Mouse (Mus musculus): ENCODE results near the gene Sardh. TPM values are rescaled to one million over a fixed set of nuclear protein-coding genes. Genes with fewer than 3 reads are reported as not detected.
A peak's percentile ranks its signal among the peaks of the same experiment; 100 is the strongest.

Sardh gene
- polyA plus RNA-seq (2015; fragmentation: Nextera tagmentation; extraction: Ambion mirVana) = 5.1 and 5.8 TPM in 2 replicates

GRCm38 (mm10) chr2:27248211-27248610, at the start of gene Sardh:
Gene Sardh, minus strand, starts transcription at chr2:27248337.
- Histone ChIP-seq H3K27ac (0 out of 2 replicates have a peak within 1 kb of the TSS, but pooled peaks have one; percentile 7), H3K9me3 (no peaks in the 10 kb centered on the region), H3K4me3 (no peak within 1 kb of the TSS), H3K27me3 (no peaks in the 10 kb centered on the region), H3K4me2 (peak within 1 kb of the TSS; percentile 33), H3K9ac (no peak within 1 kb of the TSS), H3K4me1 (peaks cover 13% of the 10 kb centered on the region), H3K36me3 (no peaks in the 10 kb centered on the region)
- WGBS = 69% methylated on average over 2 of the region's 2 CpGs
- no peak for ATAC-seq (ENCODE audit: insufficient number of reproducible peaks, insufficient read depth, low FRiP score, low TSS enrichment, low read depth)

GRCm38 (mm10) chr2:27296656-27297406, 48.7 kb upstream of the Sardh start:
- Histone ChIP-seq H3K9ac (no peak overlapping the region), H3K27me3 (no peaks in the 10 kb centered on the region), H3K27ac (no peak overlapping the region), H3K4me2 (no peak overlapping the region), H3K9me3 (no peaks in the 10 kb centered on the region), H3K4me1 (peaks cover 6% of the 10 kb centered on the region; the same call in 1 of the 2 replicates), H3K36me3 (peaks cover 40% of the 10 kb centered on the region), H3K4me3 (no peak overlapping the region)
- no peak for ATAC-seq (ENCODE audit: insufficient number of reproducible peaks, insufficient read depth, low FRiP score, low TSS enrichment, low read depth)
- WGBS = 77% methylated on average over 9 of the region's 9 CpGs

GRCm38 (mm10) chr2:27294777-27295176, 46.6 kb upstream of the Sardh start:
- H3K36me3 ChIP-seq = peaks cover 55% of the 10 kb centered on the region

GRCm38 (mm10) chr2:27289019-27289418, 40.9 kb upstream of the Sardh start:
- Histone ChIP-seq H3K9ac (peak overlapping the region; percentile 44; the same call in 1 of the 2 replicates), H3K9me3 (no peaks in the 10 kb centered on the region), H3K4me2 (no peak overlapping the region), H3K4me1 (peaks cover 6% of the 10 kb centered on the region), H3K27ac (peak overlapping the region; percentile 60; the same call in 1 of the 2 replicates), H3K27me3 (no peaks in the 10 kb centered on the region), H3K4me3 (no peak overlapping the region), H3K36me3 (peaks cover 56% of the 10 kb centered on the region)
- ATAC-seq (ENCODE audit: insufficient number of reproducible peaks, insufficient read depth, low FRiP score, low TSS enrichment, low read depth) = no peak
- WGBS = 19% methylated on average over 3 of the region's 3 CpGs

More at GRCm38 (mm10) chr2:27294777-27295176, 46.6 kb upstream of the Sardh start:
- ATAC-seq (ENCODE audit: insufficient number of reproducible peaks, insufficient read depth, low FRiP score, low TSS enrichment, low read depth) = no peak
- no peaks in the 10 kb centered on the region for H3K4me1 ChIP-seq
- no peak overlapping the region for H3K27ac ChIP-seq
- no peak overlapping the region for H3K9ac ChIP-seq
- H3K9me3 ChIP-seq = no peaks in the 10 kb centered on the region
- 95% methylated on average over 3 of the region's 3 CpGs for whole genome bisulfite sequencing
- H3K4me3 ChIP-seq = no peak overlapping the region
- no peaks in the 10 kb centered on the region for H3K27me3 ChIP-seq
- no peak overlapping the region for H3K4me2 ChIP-seq

DNA sequence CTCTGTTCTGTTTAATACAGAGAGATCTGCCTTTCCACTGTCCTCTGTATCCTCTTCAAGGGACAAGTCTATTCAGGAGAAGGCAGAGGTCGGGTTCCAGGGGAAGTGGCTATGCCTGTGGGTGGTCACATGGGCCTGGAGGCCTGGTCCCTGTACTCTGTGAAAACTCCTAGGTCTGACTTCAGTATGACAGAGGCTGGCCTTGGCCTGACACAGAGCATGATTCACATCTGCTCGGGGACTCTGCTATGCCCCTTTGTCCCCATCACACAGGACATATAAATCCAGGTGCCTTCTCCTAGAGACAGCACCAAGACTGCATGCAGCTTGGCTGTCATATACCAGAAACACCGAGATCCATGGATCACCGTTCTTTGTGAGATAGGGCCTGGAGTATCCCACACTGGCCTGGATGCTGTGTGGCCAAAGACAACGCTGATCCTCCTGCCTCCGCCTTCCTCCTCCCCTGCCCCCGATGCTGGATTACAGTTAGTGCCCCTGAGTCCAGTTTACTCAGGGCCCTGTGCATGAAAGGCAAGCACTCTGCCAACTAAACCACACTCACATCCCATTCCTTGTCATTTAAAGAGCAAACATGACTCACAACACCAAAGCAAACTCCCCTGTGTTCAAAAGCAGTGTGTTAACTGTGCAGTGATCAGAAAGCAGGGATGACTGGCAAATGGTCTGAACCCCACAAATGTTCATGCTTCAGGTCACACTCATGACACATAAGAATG, 39.0 kb upstream of the Sardh start:
- H3K9ac ChIP-seq = no peak overlapping the region
- no peak overlapping the region for H3K4me2 ChIP-seq
- peaks cover 6% of the 10 kb centered on the region for H3K4me1 ChIP-seq
- no peaks in the 10 kb centered on the region for H3K9me3 ChIP-seq
- WGBS = 68% methylated on average over 7 of the region's 7 CpGs
- no peak overlapping the region for H3K4me3 ChIP-seq
- H3K27me3 ChIP-seq = no peaks in the 10 kb centered on the region
- peaks cover 63% of the 10 kb centered on the region for H3K36me3 ChIP-seq
- H3K27ac ChIP-seq = no peak overlapping the region
- ATAC-seq (ENCODE audit: insufficient number of reproducible peaks, insufficient read depth, low FRiP score, low TSS enrichment, low read depth) = no peak

- peaks cover 53% of the 10 kb centered on the region for H3K36me3 ChIP-seq
- H3K27me3 ChIP-seq = no peaks in the 10 kb centered on the region
Observed at GRCm38 (mm10) chr2:27284441-27284840, 36.3 kb upstream of the Sardh start.

DNA sequence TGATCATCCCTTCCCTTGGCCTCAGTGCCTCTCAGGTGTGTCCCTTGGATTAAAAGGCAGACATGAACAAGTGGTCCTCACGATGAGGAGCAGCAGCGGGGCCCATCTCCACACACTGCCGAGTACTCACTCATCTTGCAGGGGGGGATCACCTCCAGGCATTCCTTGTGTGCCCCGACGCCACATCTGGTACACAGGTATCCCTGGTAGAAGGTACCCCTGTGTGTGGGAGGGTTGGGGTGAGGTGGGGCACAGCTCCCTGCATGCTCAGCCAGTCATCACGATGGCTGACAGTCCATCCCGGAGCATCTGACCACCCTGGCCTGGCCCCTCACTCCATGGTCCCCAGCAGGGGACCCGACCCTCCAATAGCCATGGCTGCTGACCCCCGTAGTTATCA, 33.6 kb upstream of the Sardh start:
- Histone ChIP-seq H3K27ac (no peak overlapping the region), H3K27me3 (no peaks in the 10 kb centered on the region), H3K4me2 (no peak overlapping the region), H3K36me3 (peaks cover 62% of the 10 kb centered on the region), H3K4me3 (no peak overlapping the region), H3K9ac (no peak overlapping the region), H3K4me1 (no peaks in the 10 kb centered on the region), H3K9me3 (no peaks in the 10 kb centered on the region)
- no peak for ATAC-seq (ENCODE audit: insufficient number of reproducible peaks, insufficient read depth, low FRiP score, low TSS enrichment, low read depth)
- WGBS = 87% methylated on average over 9 of the region's 9 CpGs

More at GRCm38 (mm10) chr2:27284441-27284840, 36.3 kb upstream of the Sardh start:
- Histone ChIP-seq H3K4me3 (no peak overlapping the region), H3K4me2 (no peak overlapping the region), H3K4me1 (peaks cover 4% of the 10 kb centered on the region), H3K27ac (no peak overlapping the region), H3K9ac (no peak overlapping the region), H3K9me3 (no peaks in the 10 kb centered on the region)
- WGBS = 63% methylated on average over 7 of the region's 7 CpGs
- ATAC-seq (ENCODE audit: insufficient number of reproducible peaks, insufficient read depth, low FRiP score, low TSS enrichment, low read depth) = no peak

GRCm38 (mm10) chr2:27280920-27281611, 32.9 kb upstream of the Sardh start:
- H3K9me3 ChIP-seq = no peaks in the 10 kb centered on the region
- H3K4me2 ChIP-seq = no peak overlapping the region
- H3K36me3 ChIP-seq = peaks cover 57% of the 10 kb centered on the region
- H3K9ac ChIP-seq = no peak overlapping the region
- no peaks in the 10 kb centered on the region for H3K4me1 ChIP-seq
- WGBS = 69% methylated on average over 13 of the region's 13 CpGs
- no peak overlapping the region for H3K27ac ChIP-seq
- no peaks in the 10 kb centered on the region for H3K27me3 ChIP-seq
- ATAC-seq (ENCODE audit: insufficient number of reproducible peaks, insufficient read depth, low FRiP score, low TSS enrichment, low read depth) = no peak
- no peak overlapping the region for H3K4me3 ChIP-seq

DNA sequence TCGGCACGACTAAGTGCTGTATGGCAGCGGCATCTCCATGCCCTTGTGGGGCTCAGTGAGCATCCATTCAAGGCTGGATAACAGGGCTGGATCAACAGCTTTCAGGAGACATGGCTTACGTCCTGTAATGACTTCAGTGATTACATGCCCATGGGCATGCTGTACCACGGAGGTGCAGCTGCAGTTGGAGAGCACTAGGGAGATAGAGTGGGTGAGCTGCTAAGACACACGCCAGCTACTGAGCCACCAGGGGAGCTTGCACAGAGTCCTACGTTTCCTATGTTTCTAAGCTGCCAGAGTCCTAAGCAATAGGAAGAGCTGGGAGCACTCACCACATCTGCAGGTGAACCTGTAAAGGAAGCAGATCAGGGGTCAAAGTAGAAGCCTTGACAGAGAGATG, 30.7 kb upstream of the Sardh start:
- Histone ChIP-seq H3K9me3 (no peaks in the 10 kb centered on the region), H3K4me2 (no peak overlapping the region), H3K4me3 (no peak overlapping the region), H3K9ac (no peak overlapping the region), H3K27me3 (no peaks in the 10 kb centered on the region), H3K36me3 (peaks cover 67% of the 10 kb centered on the region), H3K27ac (no peak overlapping the region), H3K4me1 (no peaks in the 10 kb centered on the region)
- 87% methylated on average over 7 of the region's 7 CpGs for WGBS
- no peak for ATAC-seq (ENCODE audit: insufficient number of reproducible peaks, insufficient read depth, low FRiP score, low TSS enrichment, low read depth)

DNA sequence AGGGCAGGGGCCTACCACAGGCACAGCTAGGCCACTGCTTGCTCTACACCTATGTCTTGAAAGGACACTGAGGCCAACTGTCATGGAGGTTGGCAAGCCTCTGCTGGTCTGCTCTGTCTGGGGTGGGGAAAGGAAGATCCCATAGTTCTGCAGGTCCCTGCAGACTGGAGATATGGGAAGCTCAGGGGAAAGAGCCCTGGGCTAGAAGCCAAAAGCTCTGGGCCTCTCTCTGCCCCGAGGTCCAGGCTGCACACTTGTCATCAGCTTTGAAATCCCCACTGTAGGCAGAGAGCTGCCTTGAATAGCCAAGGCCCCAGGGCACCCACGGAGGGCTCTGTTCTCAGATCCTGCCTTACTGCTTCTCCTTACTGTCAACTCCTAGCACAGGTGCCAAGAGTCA, 20.2 kb upstream of the Sardh start:
- Histone ChIP-seq H3K27me3 (no peaks in the 10 kb centered on the region), H3K27ac (no peak overlapping the region), H3K36me3 (peaks cover 83% of the 10 kb centered on the region), H3K9me3 (no peaks in the 10 kb centered on the region; the same call in 1 of the 2 replicates), H3K4me2 (no peak overlapping the region), H3K4me3 (no peak overlapping the region), H3K9ac (no peak overlapping the region), H3K4me1 (no peaks in the 10 kb centered on the region)
- no peak for ATAC-seq (ENCODE audit: insufficient number of reproducible peaks, insufficient read depth, low FRiP score, low TSS enrichment, low read depth)
- 72% methylated on average over 2 of the region's 2 CpGs for WGBS

DNA sequence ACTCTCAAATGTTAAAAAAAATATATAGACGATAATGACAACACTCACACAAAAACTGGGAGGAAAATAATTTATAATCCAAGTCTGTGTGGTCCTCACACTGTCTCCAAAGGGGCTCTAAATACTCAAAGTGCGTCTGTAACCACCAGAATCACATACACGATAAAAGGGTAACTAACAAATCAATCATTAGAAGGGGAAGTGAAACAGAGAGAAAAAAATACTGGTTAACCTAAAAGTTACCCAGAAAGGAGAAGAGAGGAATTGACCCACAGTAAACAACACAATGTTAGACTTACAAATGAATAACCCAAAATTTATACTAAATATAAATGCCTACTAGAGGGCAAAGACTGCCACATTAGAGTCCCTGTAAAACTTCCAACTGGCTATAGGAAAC, 17.7 kb upstream of the Sardh start:
- 88% methylated on average over 3 of the region's 3 CpGs for WGBS
- no peaks in the 10 kb centered on the region for H3K4me1 ChIP-seq
- no peaks in the 10 kb centered on the region; the same call in 1 of the 2 replicates for H3K9me3 ChIP-seq
- ATAC-seq (ENCODE audit: insufficient number of reproducible peaks, insufficient read depth, low FRiP score, low TSS enrichment, low read depth) = no peak
- no peak overlapping the region for H3K4me2 ChIP-seq
- no peaks in the 10 kb centered on the region for H3K27me3 ChIP-seq
- no peak overlapping the region for H3K4me3 ChIP-seq
- no peak overlapping the region for H3K27ac ChIP-seq
- no peak overlapping the region for H3K9ac ChIP-seq
- peaks cover 82% of the 10 kb centered on the region for H3K36me3 ChIP-seq

Data from embryonic facial prominence, embryonic 13.5 days (tissue).